Mouse (Mus musculus) B cell, adult (primary cell): ENCODE measurements around the gene Ccdc117. TPM values are rescaled to one million over a fixed set of nuclear protein-coding genes. Genes with fewer than 3 reads are reported as not detected.

Source experiments
- total RNA-seq: library from RNA; stranded (reverse); gene quantifications from 4 replicates; pipeline ENCODE4 v1.2.4, GENCODE M21; 2023; ENCODE audit not compliant: inconsistent age

The Ccdc117 gene
- 31.6 to 35.0 TPM (median 33.6 TPM) in 4 replicates for total RNA-seq

DNA sequence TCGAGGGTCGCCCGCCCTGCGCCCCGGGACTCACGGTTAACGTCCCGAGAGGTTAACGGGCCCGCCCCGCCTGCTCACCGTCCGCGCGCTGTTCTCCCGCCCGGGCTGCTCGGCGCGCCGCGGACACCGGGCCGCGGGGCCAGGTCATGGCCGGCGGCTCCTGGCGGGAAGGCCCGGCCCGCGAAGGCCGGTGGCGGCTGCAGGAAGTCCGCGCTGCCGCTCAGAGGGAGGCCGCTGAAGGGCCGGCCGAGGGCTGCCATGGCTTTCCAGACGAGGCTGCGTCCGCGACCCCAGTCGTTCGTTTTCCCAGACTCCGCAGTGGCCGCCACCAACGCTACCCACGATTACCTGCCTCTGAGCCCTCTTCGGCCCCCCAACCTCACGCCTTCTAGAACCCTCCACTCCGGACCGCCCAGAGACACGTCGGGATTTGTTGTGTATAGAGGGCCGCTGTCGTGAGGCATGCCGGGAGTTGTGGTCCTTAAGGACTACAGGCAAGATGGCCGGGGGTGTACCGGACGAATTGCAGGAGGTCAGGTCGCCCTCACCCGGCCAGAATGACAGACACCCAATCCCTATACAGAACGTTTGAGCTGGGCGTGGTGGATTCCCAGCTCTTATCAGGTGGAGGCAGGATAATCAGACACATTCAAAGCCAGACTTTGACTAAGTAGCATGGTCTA lies at the start of gene Ccdc117:
Ccdc117 (minus strand) TSS at position 389 of the 683 bp plus-strand sequence.

GRCm38 (mm10) chr11:5569474-5569873 lies 27.5 kb upstream of the Ccdc117 start, which contains the start of gene Ankrd36:
TSS of gene Ankrd36 (plus strand) at chr11:5569684.

DNA sequence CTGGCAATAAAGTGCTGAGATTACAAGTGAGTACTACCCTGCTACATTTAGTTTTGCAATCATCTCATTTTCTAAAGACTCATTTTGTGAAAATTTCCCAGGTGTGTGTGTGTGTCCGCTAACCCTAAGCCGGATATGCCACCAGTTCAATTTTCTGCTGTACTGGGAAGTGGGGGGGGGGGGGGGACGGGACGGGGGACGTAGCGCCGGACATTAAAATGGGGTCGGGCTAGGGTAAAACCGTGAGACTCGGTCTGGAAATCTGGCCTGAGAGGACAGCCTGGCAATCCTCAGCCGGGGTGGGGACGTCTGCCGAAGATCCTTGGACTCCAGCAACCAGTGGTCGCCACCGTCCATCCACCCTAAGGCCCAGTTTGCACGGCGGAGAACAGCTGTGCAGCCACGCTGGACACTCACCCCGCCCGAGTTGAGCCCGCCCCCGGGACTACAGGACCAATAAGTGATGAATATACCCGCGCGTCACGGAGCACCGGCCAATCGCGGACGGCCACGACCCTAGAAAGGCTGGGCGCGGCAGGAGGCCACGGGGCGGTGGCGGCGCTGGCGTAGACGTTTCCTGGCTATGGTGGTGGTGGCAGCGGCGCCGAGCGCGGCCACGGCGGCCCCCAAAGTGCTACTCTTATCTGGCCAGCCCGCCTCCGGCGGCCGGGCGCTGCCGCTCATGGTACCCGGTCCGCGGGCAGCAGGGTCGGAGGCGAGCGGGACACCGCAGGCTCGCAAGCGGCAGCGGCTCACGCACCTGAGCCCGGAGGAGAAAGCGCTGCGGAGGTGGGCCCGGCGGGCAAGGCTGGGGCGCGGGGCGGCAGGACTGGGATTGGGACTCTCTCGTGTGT lies 21.3 kb downstream of the Ccdc117 start, which contains the start of gene Xbp1:
Xbp1 (plus strand) TSS at position 248 of the 854 bp plus-strand sequence.

Other genes starting within 250 kb of the Ccdc117 start
- gene Znrf3, start 97.3 kb downstream of the Ccdc117 start, total RNA-seq: 5.1 to 6.4 TPM (median 6.1 TPM) in 4 replicates
- 108 to 125 TPM (median 118 TPM) in 4 replicates for gene Xbp1, start 21.5 kb downstream of the Ccdc117 start, total RNA-seq
- gene Ankrd36, start 27.5 kb upstream of the Ccdc117 start, total RNA-seq: not detected in 4 replicates
- gene Mrps24, start 173.5 kb upstream of the Ccdc117 start, total RNA-seq: 51.6 to 60.5 TPM (median 54.9 TPM) in 4 replicates
- 20.7 to 34.7 TPM (median 24.7 TPM) in 4 replicates for gene Urgcp, start 220.2 kb upstream of the Ccdc117 start, total RNA-seq
- gene Dbnl, start 246.3 kb upstream of the Ccdc117 start, total RNA-seq: 174 to 196 TPM (median 183 TPM) in 4 replicates